Mouse (Mus musculus): Measurements from ENCODE around the gene Hikeshi.

Hikeshi gene

GRCm38 (mm10) chr7:89913432-89914158, 27.4 kb downstream of the Hikeshi start:
- DNase-seq (ENCODE audit: low spot score), result no peak

DNA sequence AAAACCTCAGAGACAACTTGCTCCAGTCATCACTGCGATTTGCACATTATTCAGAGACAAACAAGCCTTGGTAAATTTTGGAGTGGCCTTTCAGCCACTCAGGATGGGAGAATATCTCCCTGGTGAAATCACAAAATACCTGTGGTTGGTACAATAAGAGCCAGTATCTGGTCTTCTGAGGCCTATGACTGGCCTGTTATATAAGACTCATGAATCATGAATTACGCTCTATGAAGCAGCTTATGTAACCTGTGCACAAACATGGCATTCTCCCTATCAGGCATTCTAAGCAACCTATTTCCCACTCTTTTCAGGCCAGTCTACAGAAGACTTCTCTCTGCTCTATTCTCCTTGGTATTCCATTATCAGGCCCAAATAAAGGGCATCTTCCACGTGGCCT, 28.6 kb downstream of the Hikeshi start:
- no peak for DNase-seq (ENCODE audit: low spot score)

- no peak for DNase-seq (ENCODE audit: low spot score)
These were observed 31.3 kb downstream of the Hikeshi start for GRCm38 (mm10) chr7:89909711-89910110.

DNA sequence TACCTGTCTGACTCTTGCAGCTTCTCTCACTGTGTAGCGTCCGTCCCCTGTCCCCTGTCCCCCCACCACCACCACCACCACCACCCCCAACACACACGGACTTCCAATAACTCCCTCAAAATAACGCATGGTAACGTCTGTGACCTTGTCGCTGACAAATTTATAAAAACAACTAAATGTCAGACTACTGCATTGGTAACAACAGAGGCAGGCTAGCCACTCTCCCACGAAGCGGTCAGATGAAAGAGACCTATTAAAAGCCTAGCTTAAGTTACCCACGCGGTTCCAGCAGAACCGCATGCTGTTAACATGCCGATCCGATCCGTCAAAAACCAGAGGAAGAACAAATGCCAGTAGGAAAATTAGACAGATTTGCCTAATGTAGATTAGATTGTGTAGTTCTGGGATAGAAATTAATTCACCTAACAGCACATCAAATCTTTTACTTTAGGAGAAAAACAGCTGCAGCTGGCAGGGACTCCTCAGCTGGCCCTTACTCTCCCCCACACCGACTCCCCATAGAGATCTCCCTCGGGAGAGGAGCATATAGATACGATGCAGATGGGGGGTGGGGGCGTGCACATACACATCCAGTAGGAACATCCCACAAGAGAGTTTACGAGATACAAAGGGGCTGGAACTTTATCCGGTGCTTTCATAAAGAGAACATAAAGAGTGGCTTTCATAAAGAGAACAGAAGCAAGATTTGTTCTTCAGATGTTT, 31.9 kb downstream of the Hikeshi start:
- no peak for DNase-seq (ENCODE audit: low spot score)

DNA sequence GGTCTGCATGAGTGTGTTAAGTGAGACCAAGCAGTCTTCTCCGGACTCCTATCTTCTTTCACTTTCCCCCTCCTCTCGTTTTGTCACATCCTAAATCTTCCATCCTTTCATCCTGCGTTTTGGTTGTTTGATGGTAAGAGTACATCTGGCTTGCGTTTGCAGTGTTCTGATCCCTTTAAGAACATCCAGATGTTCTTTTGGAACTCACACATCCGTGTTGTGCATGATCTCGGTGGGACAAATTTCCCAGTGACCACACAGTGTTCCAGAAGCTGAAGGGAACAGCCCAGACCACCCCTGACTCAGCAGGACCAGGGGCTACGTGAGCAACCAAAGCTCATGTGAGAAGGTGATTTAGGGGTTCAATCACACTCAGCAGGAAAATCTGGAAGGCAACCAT, 32.6 kb downstream of the Hikeshi start:
- no peak for DNase-seq (ENCODE audit: low spot score)

DNA sequence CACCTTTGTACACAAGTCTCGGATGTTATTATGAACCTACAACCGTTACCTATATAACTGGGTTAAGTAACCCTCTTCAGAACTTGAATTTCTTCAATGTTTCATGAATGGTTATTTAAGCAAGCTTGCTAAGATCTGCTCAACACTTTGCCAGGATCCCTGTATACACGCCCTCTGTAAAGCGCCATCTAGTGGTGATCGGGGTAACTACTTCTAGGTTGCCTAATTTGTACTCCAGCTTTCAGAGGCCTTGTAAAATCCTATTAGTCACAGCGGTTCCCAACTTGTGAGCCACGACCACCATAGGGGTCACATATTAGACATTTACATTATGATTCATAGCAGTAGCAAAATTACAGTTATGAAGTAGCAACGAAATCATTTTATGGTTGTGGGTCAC, 33.1 kb downstream of the Hikeshi start:
- peak; percentile 88 for DNase-seq (ENCODE audit: low spot score)

DNA sequence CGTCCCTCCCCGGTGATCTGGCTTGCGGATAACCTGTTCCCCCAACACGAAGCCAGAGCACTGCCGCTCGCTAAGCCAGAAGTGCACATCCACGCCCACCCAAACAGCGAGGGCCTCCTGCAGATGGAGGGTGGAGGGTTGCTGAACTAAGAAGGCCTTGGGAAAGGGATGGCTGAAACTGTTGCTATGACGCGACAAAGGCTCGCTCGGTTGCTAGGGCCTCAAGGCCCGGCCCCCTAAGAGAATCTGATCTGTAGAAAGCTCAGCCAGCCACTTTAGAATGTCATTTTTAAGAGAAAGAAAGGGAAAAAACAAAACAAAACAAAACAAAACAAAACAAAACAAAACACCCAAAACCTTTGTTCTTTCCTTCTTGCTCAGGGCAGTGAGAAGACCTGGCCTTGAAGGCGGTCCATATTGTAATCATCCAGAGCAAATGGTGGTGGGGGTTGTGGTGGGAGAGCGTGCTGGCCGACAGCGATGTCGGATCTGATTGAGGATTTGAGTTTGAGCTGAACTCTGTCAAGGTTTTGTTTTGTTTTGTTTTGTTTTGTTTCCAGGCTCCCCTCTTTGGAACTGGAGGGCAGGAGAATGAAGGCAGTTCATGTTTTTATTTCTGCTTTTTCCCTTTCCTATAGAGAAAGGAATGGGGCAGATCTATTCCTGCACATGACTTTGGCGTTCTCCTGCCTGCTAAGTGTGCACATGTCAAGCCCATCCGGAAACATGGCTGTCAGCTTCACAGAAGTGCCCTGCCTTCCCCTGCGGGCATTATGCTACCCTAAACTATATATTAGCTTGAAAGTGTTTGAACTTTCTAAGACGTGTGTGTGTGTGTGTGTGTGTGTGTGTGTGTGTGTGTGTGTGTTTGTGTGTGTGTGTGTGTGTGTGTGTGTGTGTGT, 37.3 kb downstream of the Hikeshi start, which contains the start of gene Ccdc81:
Ccdc81 (minus strand) TSS at position 188 of the 902 bp plus-strand sequence.
- peak; percentile 71 for DNase-seq (ENCODE audit: low spot score)

- DNase-seq (ENCODE audit: low spot score), result no peak
These were observed 38.0 kb downstream of the Hikeshi start for GRCm38 (mm10) chr7:89903007-89903406.

GRCm38 (mm10) chr7:89891856-89892255, 49.1 kb downstream of the Hikeshi start:
- DNase-seq (ENCODE audit: low spot score), result peak; percentile 64

DNA sequence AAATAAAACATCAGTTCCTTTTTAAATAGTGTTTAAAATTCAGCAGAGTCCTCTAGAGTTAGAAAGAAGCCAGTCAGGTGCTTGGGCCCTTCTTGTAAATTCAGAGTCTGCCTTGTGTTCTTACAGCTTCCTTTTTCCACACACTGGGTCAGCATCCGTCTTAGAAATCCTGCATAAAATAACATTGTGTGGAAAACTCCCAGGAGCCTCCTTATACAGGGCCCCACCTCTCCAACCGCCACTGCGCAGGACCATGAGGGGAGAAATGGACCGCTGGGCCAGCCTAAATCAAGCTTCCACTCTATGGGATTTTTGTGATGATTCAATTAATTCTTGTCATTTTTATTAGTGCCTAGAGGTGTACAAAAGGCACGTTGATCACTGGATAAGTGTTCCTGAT, 49.6 kb downstream of the Hikeshi start:
- DNase-seq (ENCODE audit: low spot score), result no peak

DNA sequence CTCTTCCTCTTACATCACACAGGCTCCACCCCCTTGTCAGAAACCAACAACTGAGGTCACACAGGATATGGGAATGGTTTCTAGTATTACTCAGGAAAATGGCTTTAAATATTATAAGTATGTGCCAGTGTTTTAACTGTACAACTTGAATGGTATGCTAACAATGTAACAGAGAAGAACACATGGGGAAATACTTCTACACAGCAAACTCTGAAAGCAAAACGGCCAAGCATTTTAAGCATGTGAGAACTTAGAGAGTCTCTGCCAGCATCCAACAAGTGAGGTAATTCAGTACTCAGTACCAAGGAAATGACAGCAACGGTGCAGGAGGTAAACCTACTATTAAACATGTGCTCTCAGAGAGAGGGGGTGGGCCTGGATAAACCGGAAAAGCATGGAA, 56.5 kb downstream of the Hikeshi start:
- DNase-seq (ENCODE audit: low spot score), result no peak

DNA sequence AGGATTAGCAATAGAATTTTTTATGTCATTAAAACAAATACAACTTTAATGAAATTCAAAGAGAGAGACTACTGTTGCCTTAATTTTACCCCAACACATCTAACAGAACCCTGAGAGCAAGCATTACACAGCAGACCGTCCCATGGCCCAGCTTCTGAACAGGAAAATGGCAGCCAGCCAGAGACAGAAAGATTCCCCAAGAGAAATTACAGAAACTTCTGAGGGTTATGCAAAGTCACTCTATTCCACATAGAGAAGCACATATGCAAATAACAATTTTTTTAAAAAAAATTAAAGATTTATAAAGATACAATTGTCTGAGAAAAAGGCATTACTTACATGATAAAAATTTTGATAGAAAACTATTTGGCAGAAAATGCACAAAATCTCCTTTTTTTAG, 61.3 kb downstream of the Hikeshi start:
- DNase-seq (ENCODE audit: low spot score), result no peak

Data from retina, embryonic 14.5 days (tissue).